Mouse (Mus musculus): ENCODE results near the gene Plce1. TPM values are rescaled to one million over a fixed set of nuclear protein-coding genes. Genes with fewer than 3 reads are reported as not detected.

Plce1 gene
- total RNA-seq (2021): 10 to 100 TPM; 18.6 to 23.0 TPM
- long read RNA-seq, experiment 1, partial matches to known transcripts: 2 of 6 reads
- long read RNA-seq, experiment 1, other reads (novel, unspliced or antisense): 4 of 6 reads
- long read RNA-seq, experiment 2, full-length matches to known transcripts: 2 of 8 reads
- long read RNA-seq, experiment 2, partial matches to known transcripts: 2 of 8 reads
- long read RNA-seq, experiment 2, other reads (novel, unspliced or antisense): 4 of 8 reads

- peak; percentile 59 for DNase-seq
These were observed at the start of gene Plce1 for GRCm38 (mm10) chr19:38480731-38481621. Gene Plce1 (plus strand): TSS chr19:38481109.

GRCm38 (mm10) chr19:38431326-38431725, 49.6 kb upstream of the Plce1 start:
- DNase-seq: no peak

DNA sequence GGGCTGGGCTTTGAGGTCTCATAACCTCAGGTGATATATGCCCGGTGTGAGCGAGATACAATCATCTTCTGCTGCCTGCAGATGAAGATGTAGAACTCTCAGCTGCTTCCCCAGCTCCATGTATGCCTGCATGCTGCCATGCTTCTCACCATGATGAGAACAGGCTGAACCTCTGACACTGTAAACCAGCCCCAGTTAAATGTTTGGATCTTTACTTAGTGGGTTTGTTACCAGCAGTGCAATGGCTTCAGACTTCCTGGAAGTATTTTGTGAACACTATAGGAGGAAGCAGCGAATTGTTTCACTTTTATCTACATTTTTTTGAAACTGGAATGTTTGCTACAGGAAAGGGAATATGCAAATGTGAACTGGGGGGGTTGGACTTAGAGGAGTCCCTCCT, 48.9 kb upstream of the Plce1 start:
- no peak for DNase-seq

- DNase-seq: no peak
These were observed 47.5 kb upstream of the Plce1 start for GRCm38 (mm10) chr19:38433381-38433780.

DNA sequence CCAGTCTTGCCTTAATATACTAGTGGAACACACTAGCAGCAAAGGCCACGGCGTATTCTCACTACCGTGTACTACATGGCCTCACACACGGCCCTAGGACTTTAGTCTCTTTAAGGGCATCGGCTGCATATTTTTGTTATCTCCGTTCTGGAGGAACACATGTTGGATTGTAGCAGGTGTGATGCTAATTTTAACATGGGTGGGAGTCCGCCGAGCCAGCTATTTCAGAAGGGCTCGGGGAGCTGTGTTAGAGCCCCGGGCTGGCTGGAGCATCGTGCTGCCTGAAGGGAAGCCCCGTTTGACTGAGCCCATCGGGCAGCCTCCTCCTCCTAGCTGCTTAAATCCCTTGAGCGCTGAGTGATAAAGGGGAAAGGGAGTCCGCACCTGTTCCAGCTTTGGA, 45.7 kb upstream of the Plce1 start:
- DNase-seq: no peak

DNA sequence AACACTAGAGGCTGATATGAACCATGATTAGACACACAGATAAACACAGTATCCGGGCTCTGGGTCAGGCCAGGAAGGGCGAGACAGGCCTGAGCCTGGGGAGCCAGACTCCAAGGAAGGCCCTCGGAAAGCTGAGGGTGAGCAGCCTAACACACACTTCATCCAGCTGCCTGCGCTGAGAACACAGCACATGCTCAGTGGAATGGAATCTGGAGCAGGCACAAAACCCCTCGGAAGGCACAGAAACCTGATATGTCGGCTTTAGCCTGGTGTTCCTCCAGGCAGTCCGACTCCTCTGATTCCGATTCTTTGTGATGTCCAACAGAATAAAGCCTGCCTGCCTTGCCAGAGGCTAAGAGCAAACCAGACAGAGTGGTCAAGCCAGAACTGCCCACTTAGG, 39.0 kb upstream of the Plce1 start:
- DNase-seq: no peak

DNA sequence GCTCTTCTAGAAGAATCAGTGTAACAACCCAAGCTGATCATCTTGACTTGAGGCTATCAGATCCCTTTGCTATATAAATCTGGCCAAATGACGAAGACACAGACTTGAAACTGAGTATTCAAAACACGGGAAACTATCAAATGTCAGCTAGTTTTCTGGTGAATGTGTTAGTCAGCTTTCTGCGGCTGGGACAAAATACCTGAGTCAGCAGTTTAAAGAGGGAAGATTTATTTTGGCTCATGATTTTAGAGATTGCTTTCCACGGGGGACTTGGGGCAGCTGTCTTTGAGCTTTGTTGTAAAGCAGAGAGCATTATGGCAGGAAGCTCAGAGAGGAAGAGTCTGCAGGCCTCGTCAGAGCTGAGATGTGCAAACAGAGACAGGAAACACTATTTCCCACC, 35.2 kb upstream of the Plce1 start:
- no peak for DNase-seq

- no peak for DNase-seq
These were observed 25.7 kb upstream of the Plce1 start for GRCm38 (mm10) chr19:38455228-38455627.

DNA sequence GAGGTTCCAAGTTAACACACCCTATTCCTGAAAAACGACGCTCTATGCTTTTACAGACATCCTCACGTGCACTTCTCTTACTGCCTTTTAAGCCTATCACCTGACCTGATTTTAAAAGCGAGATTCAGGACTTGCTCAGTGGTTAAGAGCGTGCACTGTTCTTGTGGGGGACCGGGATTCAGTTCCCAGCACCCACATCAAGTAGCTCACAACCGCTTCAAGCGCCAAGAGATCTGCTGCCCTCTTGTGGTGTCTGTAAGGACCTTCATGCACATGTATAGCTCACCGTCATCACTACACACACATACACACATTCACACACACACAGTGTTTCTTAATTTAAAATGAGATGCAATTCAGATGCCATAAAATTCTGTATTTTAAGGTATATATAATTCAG, 21.9 kb upstream of the Plce1 start:
- no peak for DNase-seq

- no peak for DNase-seq
These were observed 20.2 kb upstream of the Plce1 start for GRCm38 (mm10) chr19:38460696-38461095.

DNA sequence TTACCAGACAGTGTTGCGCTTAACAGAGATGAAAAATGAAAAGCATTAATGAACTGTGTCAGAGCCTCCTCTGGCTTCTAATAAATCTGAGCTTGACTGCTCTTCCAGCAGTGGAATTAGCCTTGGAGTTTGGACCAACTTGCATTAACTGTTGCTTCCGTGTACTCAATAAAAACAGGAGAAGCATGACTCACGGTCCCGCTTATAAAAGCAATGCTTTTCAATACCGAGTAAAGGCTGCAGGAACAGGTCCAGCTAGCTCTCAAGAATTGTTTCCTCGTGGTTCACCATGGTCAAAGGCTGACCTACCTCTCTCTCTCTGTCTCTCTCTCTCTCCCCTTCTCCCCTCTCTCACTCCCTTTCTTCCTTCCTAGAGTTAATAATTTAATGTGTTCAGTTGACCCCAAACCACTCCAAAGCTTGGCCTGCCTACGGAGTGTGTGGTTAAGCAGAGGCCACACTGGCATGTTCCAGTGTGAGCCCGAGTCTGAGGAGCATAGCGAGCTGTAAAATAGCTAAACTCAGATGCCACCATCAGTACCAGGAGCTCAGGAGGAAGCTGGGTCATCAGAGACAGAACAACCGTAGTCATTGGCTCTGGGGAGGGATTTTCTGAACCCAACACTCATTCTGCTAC, 10.5 kb upstream of the Plce1 start:
- no peak for DNase-seq

- DNase-seq: no peak
These were observed 5.5 kb upstream of the Plce1 start for GRCm38 (mm10) chr19:38475394-38475793.

GRCm38 (mm10) chr19:38478286-38478685, 2.6 kb upstream of the Plce1 start:
- DNase-seq: no peak

GRCm38 (mm10) chr19:38478948-38479347, 2.0 kb upstream of the Plce1 start:
- no peak for DNase-seq

DNA sequence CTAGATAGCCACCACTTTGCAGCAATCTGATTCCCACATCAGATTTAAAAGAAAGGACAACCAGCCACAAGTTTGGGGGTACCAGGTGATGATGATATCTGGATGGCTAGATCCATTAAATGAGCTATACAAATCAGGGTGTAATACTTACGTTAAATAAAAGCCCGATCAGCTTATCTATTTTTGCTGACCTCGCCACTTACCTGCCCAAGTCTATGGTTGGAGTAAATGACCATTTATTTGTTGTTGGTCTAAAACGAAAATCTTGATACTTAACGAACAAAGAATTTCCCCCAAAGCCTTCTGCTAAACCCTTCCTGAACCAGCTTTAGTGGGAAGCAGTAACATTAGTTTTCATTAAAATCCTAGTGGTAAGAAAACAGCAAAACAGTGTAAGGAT, 1.4 kb upstream of the Plce1 start:
- DNase-seq: no peak

DNA sequence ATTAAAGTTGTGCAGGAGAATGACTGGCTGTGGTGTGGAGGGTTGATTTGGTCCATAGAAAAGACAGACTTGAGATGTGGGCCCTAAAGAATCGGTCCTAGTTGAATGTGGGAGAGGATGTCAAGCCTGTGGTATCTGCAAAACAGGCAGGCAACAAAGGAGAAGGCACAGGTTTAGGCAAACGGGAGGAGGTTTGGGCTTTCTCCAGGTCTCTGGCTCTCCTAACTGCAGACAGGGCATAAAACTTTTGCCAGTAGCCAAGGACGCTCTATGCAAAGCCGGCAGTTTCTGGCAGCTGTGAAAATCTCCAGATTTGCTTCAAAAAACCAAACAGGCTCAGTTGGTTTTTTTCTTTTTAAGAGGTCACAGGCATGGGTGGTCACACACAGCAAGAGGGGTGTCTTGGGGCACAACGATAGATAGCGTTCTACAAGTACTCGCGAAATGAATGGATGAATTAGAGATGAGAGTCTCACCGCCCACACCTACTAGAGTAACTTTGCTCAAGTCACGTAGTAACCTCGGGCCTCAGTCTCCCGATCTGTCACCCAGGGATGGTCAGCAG, 671 bp upstream of the Plce1 start:
- no peak for DNase-seq

GRCm38 (mm10) chr19:38481906-38482305, 997 bp downstream of the Plce1 start:
- DNase-seq: no peak

- no peak for DNase-seq
These were observed 1.7 kb downstream of the Plce1 start for GRCm38 (mm10) chr19:38482406-38483181.

DNA sequence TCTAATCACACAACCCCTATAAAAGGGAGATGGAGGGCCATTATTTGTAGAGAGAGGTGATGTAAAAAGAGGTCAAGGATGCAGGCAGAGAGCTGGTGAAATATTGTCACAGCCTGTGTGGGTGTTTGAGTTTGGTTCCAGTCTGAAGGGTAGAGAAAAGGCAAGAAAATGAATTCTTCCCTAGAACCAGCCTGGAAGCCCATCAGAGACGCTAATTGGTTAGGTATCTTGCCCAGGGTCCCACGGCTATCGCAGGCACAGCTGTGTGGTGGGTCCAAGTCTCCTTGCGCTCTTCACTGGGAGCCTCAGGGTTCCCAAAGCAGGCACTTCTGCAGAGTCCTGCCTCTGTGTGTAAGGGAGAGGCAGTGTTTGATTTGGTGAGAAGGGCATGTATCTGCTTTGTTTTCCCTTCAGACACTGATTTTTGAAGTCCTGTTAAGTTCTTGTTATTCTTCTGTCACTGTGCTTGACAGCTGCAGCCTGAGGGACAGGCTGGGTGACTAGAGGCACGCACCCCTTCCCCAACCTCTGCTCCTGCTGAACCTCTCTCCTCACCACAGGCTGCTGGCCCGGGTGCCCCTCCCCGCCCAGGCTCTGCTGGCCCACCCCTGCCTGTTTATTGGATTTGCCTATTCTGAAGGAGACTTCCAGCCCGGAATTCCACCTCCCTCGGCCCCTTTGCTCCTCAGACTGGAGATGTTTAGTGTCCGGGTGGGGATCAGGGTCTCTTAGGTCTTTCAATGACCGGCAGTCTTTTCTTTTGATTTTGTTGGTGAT, 5.1 kb downstream of the Plce1 start:
- DNase-seq: no peak

DNA sequence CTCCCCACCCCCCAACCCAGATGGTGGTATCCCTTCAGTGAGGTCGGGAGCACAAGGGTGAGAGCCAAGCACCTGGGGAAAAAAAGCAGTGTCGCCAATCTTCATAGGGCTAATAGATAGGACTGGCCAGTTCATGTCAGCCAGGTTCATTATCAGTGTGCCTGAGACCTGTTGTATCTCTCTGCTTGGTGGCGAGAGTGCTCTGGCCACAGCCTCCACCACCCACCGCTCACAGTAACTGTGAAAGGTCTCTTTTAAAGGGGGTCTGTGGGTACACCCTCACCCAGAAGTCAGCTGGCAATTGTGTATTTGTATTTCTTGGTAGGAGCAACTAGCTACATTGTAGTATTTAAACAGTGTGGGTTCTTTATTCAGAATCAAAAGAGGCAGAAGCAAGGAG, 6.6 kb downstream of the Plce1 start:
- no peak for DNase-seq

All from gastrocnemius, postnatal 10 days (tissue).